Mouse (Mus musculus) spleen, adult 2 months (tissue): ENCODE data around the gene Fnbp1.

ENCODE experiments used
- CTCF ChIP-seq: fragments of 200-500 bp; IDR thresholded peaks from 2 replicates; pipeline ENCODE4 v1.5.1; 2011; ENCODE audit warnings: mild to moderate bottlenecking, inconsistent platforms; ENCODE audit not compliant: insufficient read depth, insufficient read length, insufficient replicate concordance; ENCODE audit errors: extremely low read depth
- POLR2A ChIP-seq: fragments of 200-500 bp; IDR thresholded peaks from 2 replicates; pipeline ENCODE4 v1.6.1; 2011; ENCODE audit warnings: low read depth, low read length, inconsistent platforms

- TF ChIP-seq CTCF: no peak
- TF ChIP-seq POLR2A: no peak
Measured at GRCm38 (mm10) chr2:31141074-31141866, 538 bp downstream of the Fnbp1 start.
